Mouse (Mus musculus): ENCODE measurements around the gene Bbc3.
A peak's percentile ranks its signal among the peaks of the same experiment; 100 is the strongest.
"Not testable (repeated sequence)": the region's sequence is repeated elsewhere in the genome, so short reads cannot be mapped to it uniquely, and the experiment has no call there.

The Bbc3 gene

GRCm38 (mm10) chr7:16308093-16308492 lies at the start of gene Bbc3:
Gene Bbc3, plus strand, starts transcription at chr7:16308393.
- not testable (repeated sequence) for DNase-seq (ENCODE audit: low spot score)

DNA sequence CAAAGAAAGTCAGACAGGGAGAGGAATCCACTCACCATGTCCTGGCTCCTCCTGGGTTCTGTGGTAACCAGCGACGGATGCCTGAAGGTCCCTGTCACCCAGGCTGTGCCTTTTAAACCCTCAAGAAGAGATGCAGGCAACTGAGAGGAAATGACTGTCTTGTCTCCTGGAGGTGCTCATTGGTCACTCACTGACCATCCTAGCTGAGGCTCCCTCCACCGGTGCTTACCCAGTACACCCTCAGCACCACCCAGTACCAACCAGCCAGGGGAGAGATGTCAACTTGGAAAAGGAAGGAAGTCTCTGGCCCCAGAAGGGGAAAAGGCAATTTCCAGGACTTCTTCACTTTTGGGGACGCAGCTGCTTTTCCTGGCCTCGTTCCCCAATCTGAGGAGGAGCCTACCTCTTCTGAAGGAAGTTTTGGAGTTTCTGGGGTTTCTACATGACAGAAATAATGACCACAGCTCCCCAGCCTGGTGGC lies 49.0 kb upstream of the Bbc3 start, which contains the start of gene C5ar1:
TSS of gene C5ar1 (minus strand) at position 431 of the 481 bp plus-strand sequence.
- DNase-seq (ENCODE audit: low spot score): no peak

- DNase-seq (ENCODE audit: low spot score): no peak
Measured at GRCm38 (mm10) chr7:16261097-16261496, 47.1 kb upstream of the Bbc3 start.

DNA sequence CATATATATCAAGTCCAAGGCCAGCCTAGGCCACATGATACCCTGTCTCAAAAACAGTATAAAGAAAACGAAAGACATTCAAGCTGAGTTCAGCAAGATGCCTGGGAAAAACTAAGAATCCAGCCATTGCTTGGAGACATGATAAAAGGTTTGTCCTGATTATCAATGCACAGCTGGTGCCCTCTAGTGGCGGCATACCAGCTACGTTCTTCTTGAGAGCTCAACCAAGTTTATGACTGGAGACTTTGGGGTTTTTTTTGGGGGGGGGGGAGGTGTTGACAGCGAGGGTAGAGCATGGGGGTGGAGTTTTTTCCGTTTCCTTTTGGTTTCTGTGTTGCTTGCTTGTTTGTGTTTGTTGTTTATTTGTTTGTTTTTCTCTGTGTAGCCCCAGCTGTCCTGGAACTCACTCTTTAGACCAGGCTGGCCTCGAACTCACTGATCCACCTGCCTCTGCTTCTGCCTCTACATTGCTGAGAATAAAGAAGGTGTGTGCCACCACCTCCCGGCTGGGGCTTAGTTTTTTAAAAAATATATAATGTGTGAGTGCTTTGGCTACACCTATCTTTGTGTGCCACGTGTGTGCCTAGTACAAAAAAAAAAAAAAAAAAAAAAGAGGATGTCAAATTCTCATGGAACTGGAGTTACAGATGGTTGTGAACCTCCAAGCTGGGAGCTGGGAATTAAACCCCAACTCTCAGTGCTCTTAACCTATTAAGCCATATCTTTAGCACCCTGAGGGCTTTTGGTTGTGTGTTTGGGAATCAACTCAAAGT lies 45.0 kb upstream of the Bbc3 start:
- peak; percentile 74 for DNase-seq (ENCODE audit: low spot score)

DNA sequence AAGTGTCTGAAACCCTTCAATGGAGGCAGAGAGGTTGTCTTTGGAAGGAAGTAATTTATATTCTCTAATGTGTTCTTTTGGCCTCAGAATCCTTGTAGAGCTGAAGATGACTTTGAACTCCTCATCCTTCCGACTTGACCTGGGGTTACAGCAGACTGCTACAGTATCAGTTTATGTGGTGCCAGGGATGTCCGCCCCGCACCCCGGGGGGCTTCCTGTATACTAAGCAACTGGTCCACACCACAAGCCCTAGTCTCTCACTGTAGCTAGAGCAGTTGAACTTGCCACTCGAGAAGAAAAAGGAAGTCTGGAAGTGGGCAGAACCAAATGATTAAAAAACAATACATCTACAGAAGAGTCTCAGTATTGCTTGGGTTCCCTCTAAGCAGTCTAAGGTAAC lies 44.4 kb upstream of the Bbc3 start:
- DNase-seq (ENCODE audit: low spot score): no peak

DNA sequence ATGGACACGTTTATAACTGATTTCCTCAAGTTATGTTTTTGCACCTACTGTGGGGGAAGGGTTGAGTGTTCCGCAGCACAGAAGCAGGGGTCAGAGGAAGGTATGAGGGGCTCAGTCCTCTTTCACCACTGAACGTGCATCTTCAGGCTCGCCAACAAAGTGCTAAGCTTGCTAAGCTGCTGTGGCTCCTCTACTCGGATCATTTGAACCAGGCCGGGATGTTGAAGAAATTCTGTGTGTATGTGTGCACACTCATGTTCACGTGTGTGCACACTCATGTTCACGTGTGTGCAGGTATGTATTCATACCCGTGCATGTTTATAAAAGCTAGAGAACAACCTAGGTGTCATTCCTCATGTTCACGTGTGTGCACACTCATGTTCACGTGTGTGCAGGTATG lies 42.3 kb upstream of the Bbc3 start:
- DNase-seq (ENCODE audit: low spot score): no peak

GRCm38 (mm10) chr7:16266593-16266992 lies 41.6 kb upstream of the Bbc3 start:
- not testable (repeated sequence) for DNase-seq (ENCODE audit: low spot score)

DNA sequence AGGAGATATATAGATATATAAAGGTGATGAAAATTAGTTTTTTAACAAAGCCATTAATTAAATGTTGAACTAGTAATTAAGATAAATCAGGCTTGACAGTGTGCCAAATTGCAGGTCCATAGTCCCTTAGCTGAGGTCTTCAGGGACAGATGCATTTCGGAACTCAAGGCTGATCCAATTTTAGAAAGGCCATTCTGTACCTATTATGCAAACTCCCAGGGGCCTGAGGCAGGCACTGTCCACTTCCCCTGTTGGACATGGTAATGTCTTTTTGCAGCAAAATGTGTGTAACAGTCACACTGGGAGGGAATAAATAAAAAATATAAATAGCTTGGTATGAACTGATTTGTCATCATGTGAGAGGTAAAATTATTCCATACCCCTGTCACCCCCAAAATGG lies 37.1 kb upstream of the Bbc3 start:
- no peak for DNase-seq (ENCODE audit: low spot score)

DNA sequence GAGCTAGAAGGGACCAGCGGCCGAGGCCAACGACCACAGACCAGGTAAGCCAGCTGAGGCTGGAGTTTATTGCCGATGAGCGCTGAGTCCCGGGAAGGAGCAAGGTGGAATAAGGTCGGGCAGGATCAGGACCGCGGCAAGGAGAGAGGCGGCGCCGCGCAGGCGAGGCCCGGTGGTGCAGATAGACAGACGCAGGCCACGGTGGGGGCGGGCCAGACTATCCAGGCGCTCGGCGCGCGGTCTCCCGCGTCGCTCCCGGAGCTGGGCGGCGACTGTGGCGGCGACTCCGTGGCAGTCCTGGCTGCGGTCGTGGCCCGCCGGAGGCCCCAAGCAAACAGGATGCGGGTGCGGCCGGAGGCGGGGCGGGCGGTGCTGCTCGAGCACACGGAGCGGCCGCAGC lies 35.5 kb upstream of the Bbc3 start:
- no peak for DNase-seq (ENCODE audit: low spot score)

DNA sequence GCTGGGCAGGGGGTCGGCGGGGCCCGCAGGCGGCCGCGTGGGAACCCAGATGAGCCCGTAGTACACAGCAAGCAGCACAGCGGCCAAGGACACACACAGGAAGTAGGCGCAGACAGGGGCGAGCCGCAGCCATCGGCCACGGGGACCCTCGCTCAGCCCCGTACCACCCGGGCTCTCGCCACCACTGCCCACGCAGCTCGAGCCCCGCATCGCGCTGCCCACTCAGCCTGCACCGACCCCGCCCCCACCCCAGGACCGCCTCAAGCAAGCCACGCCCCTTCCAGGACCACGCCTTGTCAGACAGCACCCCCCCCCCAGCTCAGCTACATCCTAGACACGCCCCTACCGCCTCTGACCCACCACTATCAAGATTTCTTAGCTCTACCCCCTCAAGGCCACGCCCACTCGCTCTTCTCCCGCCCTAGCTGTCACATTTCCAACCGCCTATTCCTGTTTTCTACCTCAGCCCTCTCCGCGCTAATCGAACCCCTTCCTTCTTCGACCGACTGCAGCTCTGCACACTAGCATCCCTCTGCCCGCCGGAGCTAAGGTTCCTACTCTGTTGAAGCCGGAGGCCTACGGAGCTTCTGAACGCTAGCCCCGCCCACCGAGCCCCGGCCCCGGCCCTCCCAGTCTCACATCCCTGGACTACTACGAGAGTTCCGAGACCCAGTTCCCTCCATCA lies 35.0 kb upstream of the Bbc3 start, which contains the start of gene Inafm1:
TSS of gene Inafm1 (minus strand) at position 537 of the 685 bp plus-strand sequence.
- DNase-seq (ENCODE audit: low spot score): no peak

DNA sequence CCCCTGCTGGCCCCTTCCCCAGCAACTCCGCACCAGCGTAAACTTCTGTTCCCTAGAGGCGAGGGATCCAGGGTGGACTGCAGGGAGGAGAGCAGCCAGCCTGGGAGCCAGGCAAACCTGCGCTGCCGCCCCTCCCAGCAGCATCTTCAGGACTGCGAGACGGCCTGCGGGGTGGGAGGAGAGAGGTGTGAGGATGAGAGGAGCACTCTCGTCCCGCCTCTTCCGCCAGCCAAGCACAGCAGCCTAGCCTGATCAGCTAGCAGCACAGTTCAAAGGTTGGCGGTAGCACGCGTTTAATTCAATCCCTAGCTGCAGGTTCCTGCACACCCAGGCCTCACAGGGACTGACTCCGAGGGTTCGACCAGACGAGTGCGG lies 34.4 kb upstream of the Bbc3 start:
- DNase-seq (ENCODE audit: low spot score): no peak

DNA sequence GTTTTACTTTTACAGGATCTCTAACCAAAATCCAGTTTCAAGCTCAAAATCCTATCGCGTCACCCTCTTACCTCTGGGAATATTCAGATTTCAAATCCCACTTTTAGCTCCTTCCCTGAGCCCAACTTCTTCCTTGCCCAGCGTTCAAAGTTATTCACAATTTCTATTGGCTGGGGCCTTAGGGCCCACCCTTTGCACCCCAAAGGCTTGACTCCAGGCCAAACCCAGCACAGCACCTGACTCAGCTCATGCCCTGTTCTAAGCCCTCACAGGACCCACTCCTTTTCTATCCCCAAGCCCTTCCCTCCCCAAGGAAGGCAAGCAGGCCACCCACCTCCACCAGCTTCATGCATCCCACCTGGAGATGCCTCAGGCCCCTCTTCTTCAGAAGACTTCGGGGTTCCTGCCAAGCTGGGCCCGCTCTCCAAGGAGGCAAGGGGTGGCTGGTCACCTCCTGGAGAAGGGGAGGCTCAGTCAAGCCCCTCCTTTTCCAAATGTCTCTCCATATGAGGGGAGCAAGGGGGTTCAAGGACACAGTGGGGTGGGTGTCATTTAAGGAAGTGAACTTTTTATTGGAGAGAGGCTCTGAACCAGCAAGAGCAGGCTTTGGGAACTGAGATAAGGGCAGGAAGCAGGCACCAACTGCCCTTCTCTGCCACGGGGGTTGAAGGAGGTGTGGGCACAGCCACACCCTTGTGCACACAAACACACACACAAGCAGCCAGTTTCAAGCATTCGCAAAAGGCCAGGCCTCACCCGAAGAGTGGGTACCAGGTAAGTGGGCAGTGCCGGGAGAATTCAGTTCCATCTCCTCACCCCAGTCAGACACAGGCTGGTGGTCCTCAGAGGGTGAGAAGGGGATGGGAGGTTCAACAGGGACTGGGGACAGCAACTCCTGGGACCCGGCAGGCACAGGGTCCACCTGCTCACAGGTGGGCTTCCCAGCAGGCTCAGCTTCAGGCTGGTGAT lies 33.0 kb upstream of the Bbc3 start:
- no peak for DNase-seq (ENCODE audit: low spot score)

GRCm38 (mm10) chr7:16280721-16281120 lies 27.5 kb upstream of the Bbc3 start:
- DNase-seq (ENCODE audit: low spot score): no peak

GRCm38 (mm10) chr7:16282334-16282733 lies 25.9 kb upstream of the Bbc3 start:
- no peak for DNase-seq (ENCODE audit: low spot score)

DNA sequence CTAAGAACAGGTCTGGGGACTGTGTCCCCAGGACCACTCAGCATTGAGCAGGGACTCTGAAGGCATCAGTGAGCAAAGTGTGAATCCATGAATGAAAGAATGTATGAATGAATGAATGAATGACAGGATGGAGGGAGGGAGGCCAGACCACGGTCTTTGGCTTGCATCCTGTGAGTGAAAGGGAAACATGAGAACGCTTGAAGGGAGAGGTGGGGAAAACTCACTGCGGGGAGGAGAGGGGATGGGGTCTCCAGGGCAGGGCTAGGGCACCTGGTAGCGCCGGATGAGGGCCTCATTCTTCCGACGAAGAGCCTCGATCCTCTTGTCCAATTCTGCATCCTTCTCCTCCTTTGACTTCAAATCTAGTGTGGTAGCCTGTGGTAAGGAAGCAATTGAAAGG lies 24.2 kb upstream of the Bbc3 start:
- no peak for DNase-seq (ENCODE audit: low spot score)

DNA sequence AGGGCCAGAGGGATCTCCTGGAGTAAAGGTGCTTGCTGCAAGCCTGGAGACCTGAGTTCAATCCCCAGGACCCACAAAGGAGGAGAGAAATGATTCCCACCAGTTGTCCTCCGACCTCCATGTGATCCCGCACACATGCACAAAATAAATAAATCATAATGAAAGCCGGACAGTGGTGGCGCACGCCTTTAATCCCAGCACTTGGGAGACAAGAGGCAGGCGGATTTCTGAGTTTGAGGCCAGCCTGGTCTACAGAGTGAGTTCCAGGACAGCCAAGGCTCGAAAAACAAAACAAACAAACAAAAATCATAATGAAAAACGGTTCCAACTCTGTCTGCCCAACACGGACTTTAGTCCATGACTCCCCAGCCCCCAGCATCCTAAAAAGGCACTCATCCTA lies 23.3 kb upstream of the Bbc3 start:
- no peak for DNase-seq (ENCODE audit: low spot score)

DNA sequence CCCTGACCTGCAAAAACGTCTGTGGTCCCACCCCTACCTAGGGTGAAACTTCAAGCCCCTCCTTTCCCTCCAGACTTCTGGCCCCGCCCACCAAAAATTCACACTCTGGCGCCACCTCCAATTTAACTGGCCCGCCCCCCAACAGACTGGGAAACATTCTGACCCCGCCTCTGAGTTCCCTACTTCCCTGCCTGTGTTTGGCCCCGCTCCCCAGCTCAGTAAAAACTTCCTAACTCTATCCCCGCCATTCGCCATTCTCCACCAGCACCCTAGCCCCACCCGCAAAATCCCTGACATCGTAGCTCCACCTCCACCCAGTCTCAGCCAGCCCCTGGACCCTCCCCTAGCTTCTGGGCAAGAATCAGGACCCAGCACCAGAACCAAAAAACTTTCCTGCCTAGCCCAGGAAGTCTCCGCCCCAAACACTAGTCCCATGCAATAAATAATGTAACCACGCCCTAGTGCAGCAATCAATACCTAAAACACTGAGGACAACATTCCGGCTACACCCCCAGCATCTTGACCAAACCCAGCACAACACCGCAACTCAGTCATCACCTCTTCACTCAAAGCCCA lies 22.7 kb upstream of the Bbc3 start:
- peak; percentile 20 for DNase-seq (ENCODE audit: low spot score)

DNA sequence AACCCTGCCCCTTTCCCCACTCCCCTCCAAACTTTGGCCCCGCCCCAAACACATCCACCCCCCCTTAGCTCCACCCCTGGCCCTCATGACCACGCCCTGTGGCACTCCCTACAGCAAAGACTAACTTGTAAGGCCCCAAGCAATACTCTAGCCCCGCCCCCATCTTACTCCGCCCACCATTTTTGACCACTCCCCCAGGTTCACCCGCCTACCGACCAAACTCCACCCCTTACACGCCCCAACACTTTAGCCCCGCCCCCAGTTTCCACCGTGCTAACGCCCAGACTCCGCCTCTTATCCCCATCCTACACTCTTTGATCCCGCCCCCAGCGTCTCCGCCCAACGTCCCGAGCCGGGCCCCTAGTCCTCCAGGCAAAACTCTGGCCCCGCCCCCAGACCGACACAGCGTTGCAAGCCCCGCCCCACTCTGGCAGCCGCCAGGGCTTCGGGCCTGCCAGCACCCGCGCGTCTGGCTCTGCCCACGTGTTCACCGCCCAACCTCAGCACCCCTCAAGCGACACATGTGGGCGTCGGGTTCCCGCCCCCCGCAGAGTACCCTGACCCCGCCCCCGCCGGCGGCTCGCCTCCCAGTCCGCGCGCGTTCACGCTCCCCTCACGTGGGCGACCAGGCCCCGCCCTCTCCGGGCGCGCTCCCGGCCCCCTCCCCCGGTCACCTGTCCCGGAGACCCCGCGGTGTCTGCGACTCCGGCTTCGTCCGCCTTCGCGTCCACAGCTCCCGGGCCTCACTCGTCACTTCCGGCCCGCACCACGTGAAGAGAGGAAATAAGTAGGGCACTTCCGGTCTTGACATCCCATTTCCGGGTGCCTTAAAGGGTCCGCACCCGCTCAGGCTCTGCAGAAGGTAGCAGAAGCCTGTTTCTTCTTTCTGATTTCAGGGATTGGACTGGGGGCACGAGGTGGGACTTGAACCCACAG lies 21.9 kb upstream of the Bbc3 start, which contains the start of gene Ccdc9:
TSS of gene Ccdc9 (minus strand) at position 770 of the 936 bp plus-strand sequence.
- DNase-seq (ENCODE audit: low spot score): peak; percentile 98

DNA sequence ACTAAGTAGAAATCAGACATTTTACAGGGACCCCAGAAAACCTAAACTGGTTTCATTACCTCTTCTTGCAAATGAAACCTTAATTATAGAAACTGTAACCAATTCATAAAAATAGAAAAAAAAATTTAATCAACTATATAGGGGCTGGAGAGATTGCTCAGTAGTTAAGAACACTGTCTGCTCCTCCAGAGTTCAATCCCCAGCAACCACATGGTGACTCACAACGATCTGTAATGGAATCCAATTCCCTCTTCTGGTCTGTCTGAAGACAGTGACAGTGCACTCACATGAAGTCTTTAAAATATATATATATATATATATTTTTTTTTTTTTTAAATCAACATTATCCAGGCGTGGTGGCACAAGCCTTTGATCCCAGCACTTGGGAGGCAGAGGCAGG lies 21.2 kb upstream of the Bbc3 start:
- no peak for DNase-seq (ENCODE audit: low spot score)

DNA sequence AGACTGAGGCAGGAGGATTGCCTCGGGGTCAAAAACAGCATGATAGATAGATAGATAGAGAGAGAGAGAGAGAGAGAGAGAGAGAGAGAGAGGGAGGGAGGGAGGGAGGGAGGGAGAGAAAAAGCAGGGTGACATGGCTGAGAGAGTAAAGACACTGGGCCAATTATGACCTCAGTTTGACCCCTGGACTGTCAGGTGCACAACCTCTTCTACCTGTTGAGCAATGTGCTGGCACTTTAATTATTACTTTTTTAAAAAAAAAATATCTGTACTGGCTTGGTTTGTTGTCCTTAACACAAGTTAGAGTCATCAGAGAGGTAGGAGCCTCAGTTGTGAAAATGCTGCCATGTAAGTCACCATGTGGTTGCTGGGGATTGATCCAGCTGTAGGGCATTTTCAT lies 20.4 kb upstream of the Bbc3 start:
- no peak for DNase-seq (ENCODE audit: low spot score)

GRCm38 (mm10) chr7:16294346-16294745 lies 13.8 kb upstream of the Bbc3 start:
- DNase-seq (ENCODE audit: low spot score): no peak
